Mouse (Mus musculus) neural tube, embryonic 13.5 days (tissue): ENCODE measurements around the gene Twist2. TPM values are rescaled to one million over a fixed set of nuclear protein-coding genes. Genes with fewer than 3 reads are reported as not detected.

Experiments
- ATAC-seq: fragments of 200-750 bp; cut with Nextera tagmentation; 2 replicates; pipeline ENCODE4 v1.8.0; 2017; ENCODE audit warnings: low read depth, mild to moderate bottlenecking, moderate TSS enrichment, moderate library complexity
- H3K27ac ChIP-seq: fragments of 300-500 bp; sonication (generic); replicated peaks from 2 replicates; pipeline ENCODE4 v1.5.1; 2015; ENCODE audit warnings: moderate library complexity, mild to moderate bottlenecking, inconsistent platforms
- H3K27me3 ChIP-seq: fragments of 300-500 bp; sonication (generic); 2 replicates; pipeline ENCODE4 v1.6.1; 2015; ENCODE audit warnings: mild to moderate bottlenecking, inconsistent platforms
- H3K36me3 ChIP-seq: fragments of 300-500 bp; sonication (generic); 2 replicates; pipeline ENCODE4 v1.6.1; 2015; ENCODE audit warnings: mild to moderate bottlenecking, inconsistent platforms
- H3K4me1 ChIP-seq: fragments of 300-500 bp; sonication (generic); replicated peaks from 2 replicates; pipeline ENCODE4 v1.6.1; 2015; ENCODE audit warnings: inconsistent platforms
- H3K4me2 ChIP-seq: fragments of 300-500 bp; sonication (generic); 2 replicates; pipeline ENCODE4 v1.6.1; 2015; ENCODE audit warnings: inconsistent platforms, mild to moderate bottlenecking, moderate library complexity
- H3K4me3 ChIP-seq: fragments of 300-500 bp; sonication (generic); 2 replicates; pipeline ENCODE4 v1.5.1; 2015; ENCODE audit warnings: mild to moderate bottlenecking, inconsistent platforms
- H3K9ac ChIP-seq: fragments of 300-500 bp; sonication (generic); 2 replicates; pipeline ENCODE4 v1.6.1; 2015; ENCODE audit warnings: moderate library complexity, mild to moderate bottlenecking, inconsistent platforms
- H3K9me3 ChIP-seq: fragments of 300-500 bp; sonication (generic); 2 replicates; pipeline ENCODE4 v1.6.1; 2016; ENCODE audit warnings: inconsistent platforms
- WGBS: fragments of 180-500 bp; shearing (Covaris S2); methylation state at CpG from one replicate; pipeline ENCODE4 v1.1.7; 2015; 5-methylcytosine and 5-hydroxymethylcytosine counted together
- polyA plus RNA-seq: library from polyadenylated mRNA; unstranded; fragments of >200 nt; fragmentation: Nextera tagmentation; extraction: Ambion mirVana; gene quantifications from 2 replicates; pipeline ENCODE4 v1.2.1, GENCODE M21; 2015

Gene Twist2
- polyA plus RNA-seq, 1 experiment from 2014 or later, result 1.7 TPM

DNA sequence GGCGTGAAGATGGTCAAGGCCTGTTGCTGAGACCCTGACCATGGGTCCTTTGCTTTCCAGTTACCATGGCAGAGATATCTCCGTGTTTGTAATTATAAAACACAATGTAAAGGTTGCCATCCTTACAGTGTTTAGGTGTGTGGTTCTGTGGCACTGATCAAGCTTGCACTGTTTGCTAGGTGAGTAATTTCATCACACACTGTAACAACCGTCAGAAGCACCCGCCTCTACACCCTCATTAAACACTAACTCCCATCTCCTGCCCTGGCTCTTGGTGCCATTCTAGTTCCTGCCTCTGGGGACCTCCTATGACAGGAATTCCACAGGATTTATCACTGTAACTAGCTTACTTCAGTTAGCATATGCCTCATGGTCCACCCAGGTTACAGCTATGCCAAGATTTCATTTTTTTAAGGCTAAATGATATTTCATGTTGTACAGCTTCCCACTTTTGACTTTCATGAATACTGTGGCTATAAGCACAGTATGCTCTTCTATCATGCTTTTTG is 21.1 kb downstream of the Twist2 start:
- H3K36me3 ChIP-seq, result no peaks in the 10 kb centered on the region
- no peaks in the 10 kb centered on the region for H3K27me3 ChIP-seq
- H3K4me1 ChIP-seq, result peaks cover 11% of the 10 kb centered on the region; the same call in 1 of the 2 replicates
- H3K4me2 ChIP-seq, result no peak overlapping the region
- WGBS, result 79% methylated on average over 4 of the region's 4 CpGs
- ATAC-seq, result no peak
- H3K9me3 ChIP-seq, result no peaks in the 10 kb centered on the region
- H3K9ac ChIP-seq, result no peak overlapping the region
- no peak overlapping the region for H3K4me3 ChIP-seq
- no peak overlapping the region for H3K27ac ChIP-seq

DNA sequence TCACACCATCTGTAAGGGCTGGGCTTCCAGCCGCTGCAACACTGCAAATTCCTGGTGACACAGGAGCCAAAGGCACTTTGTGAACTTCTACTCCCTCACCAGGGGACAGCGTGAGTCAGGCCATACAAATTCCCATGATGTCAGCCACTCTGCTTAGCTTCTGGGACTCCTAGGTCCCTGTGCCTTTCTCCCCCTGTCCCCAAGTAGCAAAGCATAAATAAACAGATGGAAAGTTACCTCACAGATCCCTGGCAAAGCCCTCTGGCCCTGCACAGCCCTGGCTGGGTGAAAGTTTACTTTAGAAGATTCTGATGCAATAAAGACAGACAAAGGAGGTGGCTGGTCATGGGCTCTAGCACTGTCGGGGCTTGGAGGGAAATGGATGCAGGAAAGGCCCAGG is 22.3 kb downstream of the Twist2 start:
- WGBS, result 66% methylated on average over 3 of the region's 3 CpGs
- no peak overlapping the region for H3K4me2 ChIP-seq
- H3K4me3 ChIP-seq, result no peak overlapping the region
- ATAC-seq, result no peak
- H3K9ac ChIP-seq, result no peak overlapping the region
- no peaks in the 10 kb centered on the region for H3K9me3 ChIP-seq
- no peak overlapping the region for H3K27ac ChIP-seq
- H3K4me1 ChIP-seq, result peaks cover 11% of the 10 kb centered on the region; the same call in 1 of the 2 replicates
- H3K36me3 ChIP-seq, result no peaks in the 10 kb centered on the region
- no peaks in the 10 kb centered on the region for H3K27me3 ChIP-seq

DNA sequence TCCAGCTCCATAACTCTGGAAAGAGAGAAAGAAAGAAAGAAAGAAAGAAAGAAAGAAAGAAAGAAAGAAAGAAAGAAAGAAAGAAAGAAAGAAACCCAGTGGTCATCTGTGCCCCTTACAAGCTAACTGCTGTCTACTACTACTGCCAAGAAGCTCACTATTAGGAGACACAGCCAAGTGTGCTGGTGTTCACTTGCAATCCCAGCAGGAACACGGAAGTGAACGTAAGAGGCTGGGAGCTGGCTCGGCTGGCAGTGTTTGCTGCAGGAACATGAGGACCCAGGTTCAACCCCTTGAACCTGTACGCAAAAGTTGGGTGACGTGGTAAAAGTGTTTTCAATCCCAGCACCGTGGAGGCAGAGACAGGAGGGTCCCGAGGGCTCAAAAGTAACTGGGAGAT is 22.7 kb downstream of the Twist2 start:
- ATAC-seq, result no peak
- no peak overlapping the region for H3K4me2 ChIP-seq
- WGBS, result 86% methylated on average over 7 of the region's 7 CpGs
- H3K27ac ChIP-seq, result no peak overlapping the region
- H3K4me1 ChIP-seq, result peaks cover 11% of the 10 kb centered on the region; the same call in 1 of the 2 replicates
- H3K9me3 ChIP-seq, result no peaks in the 10 kb centered on the region
- H3K4me3 ChIP-seq, result no peak overlapping the region
- no peaks in the 10 kb centered on the region for H3K36me3 ChIP-seq
- H3K9ac ChIP-seq, result no peak overlapping the region
- H3K27me3 ChIP-seq, result no peaks in the 10 kb centered on the region

DNA sequence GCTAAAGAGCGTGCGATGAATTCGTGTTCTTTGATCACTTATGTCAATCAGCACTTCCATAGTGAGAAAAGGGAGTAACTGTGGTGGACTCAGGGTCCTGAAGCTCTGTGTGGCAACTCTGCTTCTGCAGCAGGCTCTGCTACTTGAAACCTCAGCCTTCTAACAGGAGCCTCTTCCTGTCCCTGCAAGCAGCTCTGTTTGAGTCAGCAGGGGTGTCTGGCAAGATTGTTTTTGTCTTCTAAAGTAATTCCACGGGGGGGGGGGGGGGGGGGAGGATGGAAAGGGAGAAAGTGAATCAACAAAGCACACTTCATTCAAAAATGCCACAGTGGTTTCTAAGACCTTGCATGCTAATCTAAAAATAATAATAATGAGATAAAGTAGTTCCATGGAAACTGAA is 24.0 kb downstream of the Twist2 start:
- Histone ChIP-seq H3K27ac (no peak overlapping the region), H3K4me2 (no peak overlapping the region), H3K36me3 (no peaks in the 10 kb centered on the region), H3K9me3 (no peaks in the 10 kb centered on the region), H3K4me3 (no peak overlapping the region), H3K9ac (no peak overlapping the region), H3K4me1 (peaks cover 5% of the 10 kb centered on the region; the same call in 1 of the 2 replicates), H3K27me3 (no peaks in the 10 kb centered on the region)
- ATAC-seq, result no peak
- 49% methylated on average over 4 of the region's 4 CpGs for WGBS

DNA sequence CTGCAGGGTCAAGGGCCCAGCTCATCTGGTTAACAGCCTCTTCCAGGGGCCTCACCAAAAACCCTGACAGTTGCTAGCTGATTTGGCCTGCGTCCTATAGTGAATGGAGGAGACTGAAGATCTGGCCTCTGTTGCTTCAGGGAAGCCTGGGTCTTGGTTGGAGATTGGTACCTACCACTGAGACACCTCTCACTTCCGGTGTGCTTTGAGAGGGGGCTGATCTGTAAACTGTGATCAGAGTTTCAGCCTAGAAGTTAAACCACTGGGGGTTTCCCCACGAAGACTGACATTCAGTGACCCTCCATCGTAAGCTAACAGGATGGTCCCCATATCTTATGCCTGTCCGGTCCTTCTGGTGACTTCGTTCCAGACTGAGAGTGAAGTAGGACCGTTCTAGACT is 30.7 kb downstream of the Twist2 start:
- no peak overlapping the region for H3K9ac ChIP-seq
- no peaks in the 10 kb centered on the region for H3K9me3 ChIP-seq
- H3K4me3 ChIP-seq, result no peak overlapping the region
- no peak overlapping the region for H3K4me2 ChIP-seq
- no peak for ATAC-seq
- H3K27me3 ChIP-seq, result no peaks in the 10 kb centered on the region
- H3K4me1 ChIP-seq, result peaks cover 4% of the 10 kb centered on the region; the same call in 1 of the 2 replicates
- H3K36me3 ChIP-seq, result no peaks in the 10 kb centered on the region
- H3K27ac ChIP-seq, result no peak overlapping the region
- WGBS, result 90% methylated on average over 7 of the region's 7 CpGs

DNA sequence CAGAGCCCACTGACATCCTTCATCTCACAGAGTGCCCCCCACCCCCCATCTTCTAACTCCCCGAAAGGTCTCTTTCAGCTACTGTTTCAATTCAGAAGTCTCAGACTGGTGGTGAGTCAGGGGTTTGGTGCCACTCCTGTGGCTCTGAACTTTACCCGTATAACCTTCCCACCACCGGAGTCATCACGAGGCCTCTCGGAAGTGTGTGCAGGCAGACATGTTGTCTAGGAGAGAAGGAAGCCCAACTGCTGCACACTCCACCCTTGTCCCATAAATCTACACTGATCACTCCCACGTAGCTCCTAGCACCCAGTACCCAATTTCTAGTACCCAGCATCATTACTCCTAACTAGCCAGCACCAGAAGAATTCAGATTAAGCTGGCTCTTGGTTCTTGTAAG is 38.3 kb downstream of the Twist2 start:
- 78% methylated on average over 6 of the region's 6 CpGs for WGBS
- no peak overlapping the region for H3K4me2 ChIP-seq
- no peak for ATAC-seq
- H3K9ac ChIP-seq, result no peak overlapping the region
- H3K27me3 ChIP-seq, result no peaks in the 10 kb centered on the region
- H3K36me3 ChIP-seq, result no peaks in the 10 kb centered on the region
- no peak overlapping the region for H3K27ac ChIP-seq
- peaks cover 30% of the 10 kb centered on the region for H3K4me1 ChIP-seq
- no peak overlapping the region for H3K4me3 ChIP-seq
- no peaks in the 10 kb centered on the region for H3K9me3 ChIP-seq

DNA sequence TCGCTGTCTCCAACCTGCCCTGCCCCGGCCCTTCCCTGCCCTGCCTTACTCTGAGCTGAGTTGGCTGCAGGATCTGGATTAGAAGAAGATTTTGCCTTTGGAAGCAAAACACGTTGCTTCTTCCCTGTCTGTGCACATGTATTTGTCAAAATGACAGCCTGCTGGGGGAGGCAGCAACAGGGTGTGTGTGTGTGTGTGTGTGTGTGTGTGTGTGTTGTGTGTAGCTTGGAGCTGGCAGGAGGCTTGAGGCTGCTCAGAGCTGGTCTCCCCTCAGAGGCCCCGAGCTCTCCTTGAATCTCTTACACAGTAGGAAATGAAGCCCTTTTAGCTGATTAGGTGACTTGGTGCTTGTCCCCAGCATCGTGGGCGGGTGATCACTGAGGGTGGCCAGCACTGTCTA is 38.7 kb downstream of the Twist2 start:
- Histone ChIP-seq H3K9me3 (no peaks in the 10 kb centered on the region), H3K36me3 (no peaks in the 10 kb centered on the region), H3K27ac (no peak overlapping the region), H3K9ac (no peak overlapping the region), H3K4me3 (no peak overlapping the region), H3K4me2 (no peak overlapping the region), H3K4me1 (peaks cover 33% of the 10 kb centered on the region), H3K27me3 (no peaks in the 10 kb centered on the region)
- 79% methylated on average over 6 of the region's 6 CpGs for whole genome bisulfite sequencing
- no peak for ATAC-seq

DNA sequence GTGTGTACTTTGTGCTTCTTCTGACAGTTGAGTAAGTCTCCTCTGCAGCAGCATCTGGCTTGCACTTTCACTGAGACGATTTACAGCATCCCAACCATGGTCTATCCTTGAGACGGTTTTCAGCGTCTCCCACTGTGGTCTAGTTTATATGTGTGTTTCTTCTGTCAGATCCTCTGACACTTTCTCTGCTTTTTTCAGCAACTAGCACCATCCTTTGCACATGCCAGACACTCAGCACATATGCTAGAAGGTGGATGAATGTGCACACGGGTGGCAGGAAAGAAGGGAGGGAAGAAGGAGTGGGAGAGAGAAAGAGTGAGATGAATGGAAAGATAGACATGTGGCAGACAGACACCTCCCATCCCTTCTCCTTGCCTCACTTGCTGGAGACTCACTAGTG is 43.0 kb downstream of the Twist2 start:
- no peak overlapping the region for H3K27ac ChIP-seq
- no peaks in the 10 kb centered on the region for H3K27me3 ChIP-seq
- no peak overlapping the region for H3K4me2 ChIP-seq
- no peaks in the 10 kb centered on the region for H3K36me3 ChIP-seq
- no peak overlapping the region for H3K4me3 ChIP-seq
- no peak for ATAC-seq
- WGBS, result 86% methylated on average over 4 of the region's 4 CpGs
- no peaks in the 10 kb centered on the region for H3K9me3 ChIP-seq
- peaks cover 15% of the 10 kb centered on the region for H3K4me1 ChIP-seq
- no peak overlapping the region for H3K9ac ChIP-seq

DNA sequence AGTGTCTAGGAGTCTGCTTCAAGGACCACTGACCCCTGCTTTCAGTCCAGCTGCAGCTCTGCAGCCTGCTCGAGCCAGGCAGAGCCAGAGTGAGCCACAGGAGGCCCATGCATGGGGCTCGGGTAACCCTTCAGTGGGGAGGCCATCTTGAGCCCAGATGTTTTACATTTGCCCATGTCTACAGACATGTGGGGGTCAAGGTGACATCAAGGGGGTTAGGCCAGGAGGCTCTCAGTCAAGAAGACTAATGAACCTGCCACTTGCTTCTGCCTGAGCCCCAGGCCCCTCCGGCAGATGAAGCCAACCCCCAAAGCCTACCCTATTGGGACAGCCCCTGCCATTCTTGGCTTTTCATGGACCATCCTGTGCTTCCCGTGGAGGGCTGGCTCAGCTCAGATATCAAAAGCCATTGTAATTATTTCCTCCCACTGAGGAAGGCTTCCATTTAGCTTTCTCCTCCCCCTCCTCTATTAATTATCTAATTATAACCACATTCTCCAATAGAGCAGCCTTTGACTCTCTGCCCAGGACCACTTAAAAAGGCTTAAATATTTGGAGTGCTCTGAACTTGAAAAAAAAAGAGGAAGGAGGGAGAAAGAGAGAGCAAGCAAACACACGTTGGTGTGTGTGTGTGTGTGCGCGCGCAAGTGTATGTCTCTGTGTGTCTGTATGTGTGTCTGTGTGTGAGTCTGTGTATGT is 43.6 kb downstream of the Twist2 start:
- WGBS, result 57% methylated on average over 8 of the region's 8 CpGs
- no peak overlapping the region for H3K4me2 ChIP-seq
- no peaks in the 10 kb centered on the region for H3K27me3 ChIP-seq
- no peak overlapping the region for H3K9ac ChIP-seq
- peaks cover 9% of the 10 kb centered on the region; the same call in 1 of the 2 replicates for H3K4me1 ChIP-seq
- H3K27ac ChIP-seq, result no peak overlapping the region
- no peak for ATAC-seq
- H3K36me3 ChIP-seq, result no peaks in the 10 kb centered on the region
- H3K9me3 ChIP-seq, result no peaks in the 10 kb centered on the region
- no peak overlapping the region for H3K4me3 ChIP-seq

DNA sequence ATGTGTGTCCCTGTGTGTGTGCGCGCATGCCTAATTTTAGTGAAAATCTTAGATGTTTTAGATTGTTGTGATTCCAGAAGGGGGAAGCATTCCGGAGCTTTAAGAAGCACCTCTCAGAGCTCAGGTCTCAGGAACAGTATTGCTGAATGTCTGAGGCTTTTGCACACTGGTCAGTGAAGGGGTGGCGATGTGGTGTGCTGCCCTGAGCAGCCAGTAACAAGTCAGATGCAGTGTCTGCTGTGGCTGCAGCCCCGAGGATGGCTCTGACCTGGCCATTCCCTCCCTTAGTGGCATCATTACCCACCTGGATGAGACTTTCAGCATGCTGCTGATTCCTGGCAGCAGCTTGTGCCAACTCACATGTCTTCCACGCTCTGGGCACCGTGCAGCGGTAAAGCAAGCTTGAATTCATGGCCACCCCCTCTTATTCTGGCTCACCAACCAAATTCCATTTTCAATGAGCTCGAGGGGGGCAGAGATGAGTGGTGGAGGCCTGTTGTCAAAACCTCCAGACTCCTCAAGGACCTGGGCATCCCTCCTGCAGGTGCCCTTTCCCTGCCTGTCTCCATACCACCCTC is 44.2 kb downstream of the Twist2 start:
- Histone ChIP-seq H3K4me3 (no peak overlapping the region), H3K27ac (no peak overlapping the region), H3K9me3 (no peaks in the 10 kb centered on the region), H3K27me3 (no peaks in the 10 kb centered on the region), H3K4me1 (peaks cover 5% of the 10 kb centered on the region; the same call in 1 of the 2 replicates), H3K36me3 (no peaks in the 10 kb centered on the region), H3K4me2 (no peak overlapping the region), H3K9ac (no peak overlapping the region)
- no peak for ATAC-seq
- 89% methylated on average over 9 of the region's 9 CpGs for WGBS

DNA sequence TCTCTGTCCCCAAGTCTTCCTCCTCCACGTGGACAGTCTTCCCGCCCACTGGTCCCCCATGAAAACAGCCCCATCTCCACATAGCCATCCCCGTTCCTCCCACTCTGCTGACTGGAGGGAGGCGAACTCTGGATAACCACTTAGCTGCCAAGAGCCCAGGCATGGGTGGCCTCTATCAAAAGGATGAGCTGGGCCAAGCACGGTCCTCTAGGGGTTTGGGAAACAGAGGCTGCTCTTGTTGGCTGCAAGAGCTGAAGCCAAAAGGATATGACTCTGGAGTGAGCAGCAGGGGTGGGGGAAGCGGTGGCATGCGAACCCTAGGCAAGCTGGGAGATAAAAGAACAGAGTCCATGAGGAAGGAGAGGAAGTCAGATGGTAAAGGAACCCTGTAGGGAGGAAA is 50.0 kb downstream of the Twist2 start:
- WGBS, result 86% methylated on average over 7 of the region's 7 CpGs
- Histone ChIP-seq H3K9ac (no peak overlapping the region), H3K27me3 (no peaks in the 10 kb centered on the region), H3K4me1 (no peaks in the 10 kb centered on the region), H3K36me3 (no peaks in the 10 kb centered on the region), H3K9me3 (no peaks in the 10 kb centered on the region), H3K27ac (no peak overlapping the region), H3K4me2 (no peak overlapping the region), H3K4me3 (no peak overlapping the region)
- ATAC-seq, result no peak

DNA sequence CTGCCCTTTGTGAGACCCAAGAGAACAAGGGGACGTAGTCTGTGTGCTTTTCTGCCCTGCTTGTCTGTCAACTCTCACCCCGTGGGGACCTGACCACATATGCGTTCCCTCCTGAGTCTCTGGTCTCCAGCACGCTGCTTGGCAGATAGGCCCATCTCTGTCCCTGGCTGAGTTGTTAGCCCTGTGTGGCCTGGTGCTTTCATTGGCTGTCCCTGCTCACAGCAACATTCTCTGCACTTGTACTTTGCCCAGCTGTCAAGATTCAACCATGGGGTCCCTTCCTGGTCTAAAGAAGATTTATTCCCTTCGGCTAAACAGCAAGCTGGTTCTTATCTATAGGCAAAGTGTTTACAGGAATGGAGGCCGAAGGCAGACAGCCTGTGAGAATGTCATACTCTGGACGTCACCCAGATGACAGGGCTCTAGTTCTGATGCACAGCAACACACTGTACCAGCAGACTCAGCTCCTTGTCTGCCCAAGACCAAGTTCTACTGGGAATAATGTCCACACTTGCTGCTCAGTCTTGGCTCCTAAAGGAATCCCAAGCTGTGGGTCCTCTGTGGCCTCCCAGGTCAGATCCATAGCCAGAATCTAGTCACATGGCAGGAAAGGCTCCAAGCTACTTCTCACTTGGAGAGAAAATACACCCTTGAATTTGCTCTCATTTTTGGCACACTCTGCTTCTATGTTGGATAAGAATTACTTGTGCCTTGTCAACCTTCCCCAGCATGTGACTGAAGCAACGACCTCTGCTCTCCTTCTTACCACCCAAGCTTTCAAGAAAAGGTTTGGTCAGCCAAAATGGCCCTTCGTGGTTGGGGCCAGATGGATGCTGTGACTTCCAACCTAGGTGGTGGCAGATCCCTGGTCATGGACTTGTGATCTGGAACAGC is 55.8 kb downstream of the Twist2 start:
- Histone ChIP-seq H3K4me1 (no peaks in the 10 kb centered on the region), H3K4me3 (no peak overlapping the region), H3K36me3 (no peaks in the 10 kb centered on the region), H3K9me3 (no peaks in the 10 kb centered on the region), H3K27ac (no peak overlapping the region), H3K27me3 (no peaks in the 10 kb centered on the region), H3K9ac (no peak overlapping the region), H3K4me2 (no peak overlapping the region)
- no peak for ATAC-seq
- 79% methylated on average over 9 of the region's 9 CpGs for WGBS
